Mouse (Mus musculus) Muller cell, postnatal 12 days (primary cell): Measurements from ENCODE around the gene Adprhl1.

Source experiments
- DNase-seq: peaks from one replicate; pipeline ENCODE4 v3.0.0-alpha.2; 2015; ENCODE audit errors: inconsistent ontology term

Adprhl1 gene

GRCm38 (mm10) chr8:13197493-13197892 lies 56.5 kb downstream of the Adprhl1 start:
- DNase-seq, result peak; percentile 30

GRCm38 (mm10) chr8:13194818-13195217 lies 59.1 kb downstream of the Adprhl1 start:
- DNase-seq, result no peak

DNA sequence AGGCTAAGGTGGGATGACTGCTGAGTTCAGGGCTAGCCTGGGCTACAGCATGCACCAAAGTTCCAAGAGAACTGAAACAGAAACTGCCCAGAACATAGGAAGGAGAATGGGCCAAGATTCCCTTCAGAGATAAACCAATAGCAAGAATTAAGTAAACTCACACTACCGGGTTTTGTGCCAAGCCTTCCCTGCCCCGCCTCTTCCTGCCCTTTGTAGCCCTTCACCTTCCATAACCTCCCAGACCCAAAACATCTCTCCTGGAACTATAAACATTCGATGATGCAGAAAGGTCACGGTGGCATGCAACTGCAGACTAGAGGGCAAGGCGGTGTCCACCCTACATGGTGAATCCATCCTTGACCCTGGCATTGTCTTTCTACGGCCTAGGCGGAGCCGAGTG lies 63.7 kb downstream of the Adprhl1 start:
- no peak for DNase-seq

- no peak for DNase-seq
Observed at GRCm38 (mm10) chr8:13188857-13189256, 65.1 kb downstream of the Adprhl1 start.

- DNase-seq, result no peak
Observed at GRCm38 (mm10) chr8:13188052-13188555, 65.9 kb downstream of the Adprhl1 start.

DNA sequence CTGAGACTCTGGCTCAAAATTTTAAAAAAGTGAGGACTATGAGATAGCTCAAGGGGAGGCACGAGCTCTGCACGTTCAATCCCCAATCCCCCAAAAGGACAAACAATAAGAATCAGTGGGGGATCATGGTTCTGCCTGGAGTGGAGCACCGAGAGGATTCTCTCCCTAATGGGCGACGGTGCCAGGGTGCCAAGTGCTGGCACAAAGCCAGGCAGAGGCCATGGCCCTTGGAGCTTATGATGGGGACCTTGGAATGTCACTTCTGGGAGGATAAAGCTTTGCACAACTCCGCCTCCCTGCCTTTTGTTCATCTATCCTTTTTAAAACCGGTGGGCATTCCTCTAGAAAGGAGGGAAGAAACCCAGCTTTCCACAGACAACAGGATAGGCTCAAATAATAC lies 66.3 kb downstream of the Adprhl1 start:
- DNase-seq, result no peak

DNA sequence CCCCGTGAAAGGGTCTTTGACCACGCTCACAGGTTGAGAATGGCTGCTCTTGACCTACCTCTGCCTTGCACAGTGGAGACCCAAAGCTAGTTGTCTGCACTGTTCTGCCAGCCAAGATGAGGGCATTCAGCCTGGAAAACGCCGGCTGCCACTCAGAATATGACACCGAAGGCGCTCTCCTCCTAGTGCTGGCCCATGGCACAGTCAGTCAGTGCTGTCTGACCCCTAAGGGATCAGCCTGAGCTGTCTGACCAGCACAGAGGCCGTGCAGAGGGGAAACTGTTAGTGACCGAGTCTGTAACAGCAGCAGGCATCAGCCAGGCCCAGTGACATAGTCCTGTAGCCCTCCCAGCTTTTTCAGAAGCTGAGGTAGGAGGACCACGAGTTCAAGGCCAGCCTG lies 66.7 kb downstream of the Adprhl1 start:
- DNase-seq, result no peak

DNA sequence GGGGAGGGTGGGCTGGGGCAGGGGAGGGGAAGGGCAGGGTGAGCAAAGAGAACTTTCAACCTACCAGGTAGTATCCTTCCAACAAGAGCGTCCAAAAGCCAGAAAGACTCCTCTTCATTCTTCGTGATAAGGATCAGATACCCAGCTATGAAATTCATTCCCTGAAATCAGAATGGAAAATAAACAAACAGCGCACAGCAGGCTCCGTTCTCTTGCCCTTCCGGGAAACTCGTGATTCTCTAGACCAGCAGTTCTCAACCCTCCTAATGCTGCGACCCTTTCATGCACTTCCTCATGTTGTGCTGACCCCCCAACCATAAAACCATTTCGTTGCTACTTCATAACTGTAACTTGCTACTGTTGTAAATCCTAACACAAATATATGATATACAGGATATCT lies 67.1 kb downstream of the Adprhl1 start:
- DNase-seq, result no peak

DNA sequence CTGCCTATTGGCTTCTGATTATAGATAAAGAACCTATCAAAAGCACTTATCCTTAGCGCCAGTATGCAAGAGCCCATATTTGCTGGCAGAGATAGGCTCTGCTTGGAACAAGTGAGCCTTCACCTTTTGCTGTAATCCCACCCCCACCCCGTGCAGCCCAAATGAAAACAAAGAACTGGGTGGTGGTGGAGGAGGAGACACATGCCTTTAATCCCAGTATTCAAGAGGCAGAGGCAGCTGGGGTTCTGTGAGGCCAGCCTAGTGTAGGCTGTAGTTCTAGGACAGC lies 72.3 kb downstream of the Adprhl1 start:
- no peak for DNase-seq

- DNase-seq, result no peak
Observed at GRCm38 (mm10) chr8:13180911-13181690, 72.9 kb downstream of the Adprhl1 start.

- no peak for DNase-seq
Observed at GRCm38 (mm10) chr8:13180408-13180807, 73.6 kb downstream of the Adprhl1 start.

DNA sequence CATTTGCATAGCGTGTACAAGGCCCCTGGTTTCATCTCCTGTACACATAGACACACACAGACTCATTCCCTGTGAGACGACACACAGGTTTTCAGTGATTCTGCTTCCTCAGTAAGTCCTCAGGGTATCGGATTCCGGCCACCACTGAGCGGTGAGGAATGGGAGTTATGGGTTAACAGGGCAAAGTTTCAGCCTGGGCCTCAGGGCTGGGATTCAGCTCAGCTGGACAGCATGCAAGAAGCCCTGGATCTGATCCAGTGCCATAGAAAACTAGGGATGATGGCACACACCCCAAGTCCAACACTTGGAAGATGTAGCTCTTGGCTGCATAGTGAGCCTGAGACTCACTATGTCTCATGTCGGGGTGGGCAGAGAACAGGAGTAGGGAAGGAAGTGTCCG lies 74.0 kb downstream of the Adprhl1 start:
- DNase-seq, result peak; percentile 16

GRCm38 (mm10) chr8:13179482-13179881 lies 74.5 kb downstream of the Adprhl1 start:
- DNase-seq, result no peak

- no peak for DNase-seq
Observed at GRCm38 (mm10) chr8:13178137-13178536, 75.8 kb downstream of the Adprhl1 start.

GRCm38 (mm10) chr8:13177173-13177852 lies 76.6 kb downstream of the Adprhl1 start:
- DNase-seq, result no peak

DNA sequence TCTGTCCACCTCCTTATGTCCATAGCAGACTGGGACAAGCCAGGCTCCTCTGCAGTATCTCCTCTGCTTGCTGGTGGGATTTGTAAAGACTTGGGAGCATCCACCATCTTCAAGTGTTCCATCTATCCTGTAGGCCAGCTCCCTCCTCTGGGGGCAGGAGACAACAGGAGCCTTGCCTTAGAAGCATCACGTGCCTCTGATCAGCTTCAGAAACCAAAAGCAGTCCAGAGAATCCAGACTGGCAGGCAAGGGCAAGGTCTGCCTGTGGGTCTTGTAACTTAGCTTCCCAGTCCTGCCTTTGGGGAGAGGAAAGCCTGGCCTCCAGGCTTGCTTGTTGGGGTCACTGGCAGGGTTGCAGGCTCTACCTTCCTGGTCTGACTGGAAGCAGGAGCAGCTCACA lies 78.3 kb downstream of the Adprhl1 start:
- DNase-seq, result no peak

- DNase-seq, result no peak
Observed at GRCm38 (mm10) chr8:13174811-13175210, 79.2 kb downstream of the Adprhl1 start.

- no peak for DNase-seq
Observed at GRCm38 (mm10) chr8:13174305-13174704, 79.7 kb downstream of the Adprhl1 start.
